Mouse (Mus musculus) embryonic facial prominence, embryonic 11.5 days (tissue): ENCODE results near the gene Ncapg. TPM values are rescaled to one million over a fixed set of nuclear protein-coding genes. Genes with fewer than 3 reads are reported as not detected.

Experiments
- ATAC-seq: fragments of 200-750 bp; cut with Nextera tagmentation; replicated peaks from 2 replicates; pipeline ENCODE4 v1.8.0; 2017; ENCODE audit warnings: low read depth; ENCODE audit not compliant: insufficient number of reproducible peaks, low FRiP score, low TSS enrichment
- DNase-seq: peaks from one replicate; pipeline ENCODE4 v3.0.0-alpha.2; 2015; ENCODE audit warnings: low spot score
- H3K27ac ChIP-seq: fragments of 300-500 bp; sonication (generic); replicated peaks from 2 replicates; pipeline ENCODE4 v1.5.1; 2014; ENCODE audit warnings: mild to moderate bottlenecking, low read depth, low read length, control low read depth
- H3K27me3 ChIP-seq: fragments of 300-500 bp; sonication (generic); 2 replicates; pipeline ENCODE4 v1.6.1; 2014; ENCODE audit warnings: mild to moderate bottlenecking, low read length, moderate library complexity, mixed read lengths; ENCODE audit not compliant: control insufficient read depth, insufficient read depth
- H3K36me3 ChIP-seq: fragments of 300-500 bp; sonication (generic); replicated peaks from 2 replicates; pipeline ENCODE4 v1.6.1; 2014; ENCODE audit warnings: low read depth, mild to moderate bottlenecking, low read length, moderate library complexity, mixed read lengths; ENCODE audit not compliant: control insufficient read depth, insufficient read depth
- H3K4me1 ChIP-seq: fragments of 300-500 bp; sonication (generic); 2 replicates; pipeline ENCODE4 v1.6.1; 2014; ENCODE audit warnings: low read length, mixed read lengths; ENCODE audit not compliant: control insufficient read depth, insufficient read depth
- H3K4me2 ChIP-seq: fragments of 300-500 bp; sonication (generic); 2 replicates; pipeline ENCODE4 v1.6.1; 2014; ENCODE audit warnings: low read depth, mild to moderate bottlenecking, control low read depth, low read length, moderate library complexity
- H3K4me3 ChIP-seq: fragments of 300-500 bp; sonication (generic); 2 replicates; pipeline ENCODE4 v1.5.1; 2014; ENCODE audit warnings: low read depth, low read length, control low read depth
- H3K9ac ChIP-seq: fragments of 300-500 bp; sonication (generic); replicated peaks from 2 replicates; pipeline ENCODE4 v1.6.1; 2014; ENCODE audit warnings: mild to moderate bottlenecking, control low read depth, low read length
- H3K9me3 ChIP-seq: fragments of 300-500 bp; sonication (generic); replicated peaks from 2 replicates; pipeline ENCODE4 v1.6.1; 2016; ENCODE audit warnings: mild to moderate bottlenecking, low read length, inconsistent platforms, mixed read lengths; ENCODE audit not compliant: control insufficient read depth
- WGBS: fragments of 180-500 bp; shearing (Covaris S2); extraction: QIAGEN DNeasy Blood & Tissue Kit; methylation state at CpG from one replicate; pipeline ENCODE4 v1.1.7; 2014; 5-methylcytosine and 5-hydroxymethylcytosine counted together
- polyA plus RNA-seq: library from polyadenylated mRNA; unstranded; fragments of >200 nt; fragmentation: Nextera tagmentation; extraction: Ambion mirVana; gene quantifications from 2 replicates; pipeline ENCODE4 v1.2.1, GENCODE M21; 2014

Ncapg gene
- polyA plus RNA-seq, 1 experiment from 2014 or later: 101 TPM

GRCm38 (mm10) chr5:45677639-45678038, 7.9 kb downstream of the Ncapg start:
- no peak overlapping the region for H3K9ac ChIP-seq
- DNase-seq (no peak), ATAC-seq (no peak)
- H3K9me3 ChIP-seq: no peaks in the 10 kb centered on the region
- no peak overlapping the region for H3K27ac ChIP-seq
- no peaks in the 10 kb centered on the region for H3K27me3 ChIP-seq
- H3K36me3 ChIP-seq: no peaks in the 10 kb centered on the region
- no peak overlapping the region for H3K4me2 ChIP-seq
- H3K4me3 ChIP-seq: no peak overlapping the region
- no peaks in the 10 kb centered on the region for H3K4me1 ChIP-seq
- WGBS: 78% methylated on average over 4 of the region's 4 CpGs

DNA sequence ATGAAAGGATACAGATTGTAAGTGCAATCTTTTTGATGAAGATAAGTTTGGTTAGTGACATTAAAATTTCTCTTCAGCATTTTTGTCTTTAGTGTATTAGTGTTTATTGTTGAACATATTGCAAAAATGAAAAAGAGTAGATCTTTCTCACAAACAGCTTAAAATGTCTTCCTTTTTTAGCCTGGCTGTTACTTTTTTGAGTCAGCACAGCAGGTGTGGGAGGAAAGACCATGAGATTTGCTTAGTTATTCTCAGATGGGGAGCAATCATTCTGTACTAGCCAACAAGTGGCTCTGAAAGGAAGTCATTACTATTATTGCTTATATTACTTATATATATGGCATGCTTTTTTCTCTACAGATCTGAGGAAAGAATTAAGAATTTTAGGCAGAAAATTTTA, 10.2 kb downstream of the Ncapg start:
- no peak overlapping the region for H3K4me2 ChIP-seq

DNA sequence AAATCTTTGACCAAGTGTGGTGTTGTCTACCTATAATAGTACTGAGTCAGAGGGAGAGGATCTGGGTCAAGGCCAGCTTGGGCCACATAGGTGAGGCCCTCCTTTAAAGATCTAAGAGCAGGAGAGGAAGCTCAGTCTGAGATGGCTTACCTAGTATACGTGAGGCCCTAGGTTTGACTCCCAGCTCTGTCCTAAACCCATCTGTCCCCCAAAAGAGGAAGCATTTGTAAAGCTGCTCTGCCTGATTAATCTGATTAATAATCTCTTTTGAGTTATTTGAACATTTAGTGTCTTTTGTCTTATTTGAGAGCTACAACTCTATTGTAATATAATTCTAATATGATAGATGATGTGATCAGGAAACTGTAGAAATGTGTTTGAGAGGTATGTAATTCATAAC, 13.7 kb downstream of the Ncapg start:
- ATAC-seq (no peak), DNase-seq (no peak)
- Histone ChIP-seq H3K4me1 (no peaks in the 10 kb centered on the region), H3K27me3 (no peaks in the 10 kb centered on the region), H3K4me3 (no peak overlapping the region), H3K4me2 (no peak overlapping the region), H3K9me3 (no peaks in the 10 kb centered on the region), H3K27ac (no peak overlapping the region), H3K9ac (no peak overlapping the region), H3K36me3 (no peaks in the 10 kb centered on the region)
- 96% methylated on average over 1 of the region's 1 CpGs for WGBS

More for the DNA sequence above, 10.2 kb downstream of the Ncapg start:
- no peak overlapping the region for H3K9ac ChIP-seq
- no peaks in the 10 kb centered on the region for H3K4me1 ChIP-seq
- no peaks in the 10 kb centered on the region for H3K9me3 ChIP-seq
- DNase-seq: no peak
- no peak overlapping the region for H3K4me3 ChIP-seq
- no peak overlapping the region for H3K27ac ChIP-seq
- no peak for ATAC-seq
- no peaks in the 10 kb centered on the region for H3K36me3 ChIP-seq
- H3K27me3 ChIP-seq: no peaks in the 10 kb centered on the region

DNA sequence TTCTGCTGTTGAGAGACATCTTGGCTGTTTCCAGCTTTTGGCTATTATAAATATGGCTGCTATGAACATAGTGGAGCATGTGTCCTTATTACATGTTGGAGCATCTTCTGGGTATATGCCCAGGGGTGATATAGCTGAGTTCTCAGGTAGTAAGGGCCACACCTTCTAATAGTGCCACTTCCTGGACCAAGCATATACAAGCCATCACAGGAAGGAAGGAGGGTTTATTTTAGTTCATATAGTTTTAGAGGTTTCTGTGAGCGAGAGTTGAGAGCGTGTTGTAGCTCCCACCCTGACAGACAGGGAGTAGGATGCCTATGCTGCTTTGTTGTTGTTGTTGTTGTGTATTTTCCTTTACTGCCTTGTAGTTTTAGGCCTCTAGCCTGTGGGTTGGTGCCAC, 15.5 kb downstream of the Ncapg start:
- WGBS: 96% methylated on average over 2 of the region's 2 CpGs
- ATAC-seq (no peak), DNase-seq (no peak)
- H3K4me1 ChIP-seq: no peaks in the 10 kb centered on the region
- H3K4me2 ChIP-seq: no peak overlapping the region
- H3K27ac ChIP-seq: no peak overlapping the region
- H3K9me3 ChIP-seq: no peaks in the 10 kb centered on the region
- H3K4me3 ChIP-seq: no peak overlapping the region
- no peaks in the 10 kb centered on the region; the same call in 1 of the 2 replicates for H3K36me3 ChIP-seq
- H3K27me3 ChIP-seq: no peaks in the 10 kb centered on the region
- H3K9ac ChIP-seq: no peak overlapping the region

DNA sequence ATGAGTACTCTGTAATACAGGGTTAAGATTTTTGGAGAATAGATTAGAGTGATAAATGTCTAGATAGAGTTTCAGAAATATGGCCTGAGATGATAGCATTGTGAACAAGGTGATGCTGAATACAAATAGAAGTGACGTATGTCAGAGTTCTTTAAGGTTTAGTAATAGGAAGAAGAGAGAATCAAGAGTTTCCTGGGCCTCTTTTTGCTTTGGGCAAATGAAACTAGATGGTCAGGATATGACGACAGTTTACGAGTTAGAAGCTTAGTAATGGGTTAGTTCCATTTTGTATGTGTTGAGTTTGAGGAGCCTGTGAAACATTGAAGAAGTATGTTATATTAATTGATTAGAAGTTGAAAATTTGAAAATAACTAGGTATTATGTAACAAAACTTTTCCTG, 16.5 kb downstream of the Ncapg start:
- ATAC-seq (no peak), DNase-seq (no peak)
- Histone ChIP-seq H3K36me3 (no peaks in the 10 kb centered on the region; the same call in 1 of the 2 replicates), H3K9me3 (no peaks in the 10 kb centered on the region), H3K4me2 (no peak overlapping the region), H3K27ac (no peak overlapping the region), H3K27me3 (no peaks in the 10 kb centered on the region), H3K9ac (no peak overlapping the region), H3K4me1 (no peaks in the 10 kb centered on the region), H3K4me3 (no peak overlapping the region)
- 94% methylated on average over 3 of the region's 3 CpGs for WGBS

GRCm38 (mm10) chr5:45689152-45689551, 19.4 kb downstream of the Ncapg start:
- H3K27me3 ChIP-seq: no peaks in the 10 kb centered on the region
- no peak for ATAC-seq
- H3K4me3 ChIP-seq: no peak overlapping the region
- no peaks in the 10 kb centered on the region; the same call in 1 of the 2 replicates for H3K36me3 ChIP-seq
- no peak overlapping the region for H3K27ac ChIP-seq
- H3K9ac ChIP-seq: no peak overlapping the region
- no peaks in the 10 kb centered on the region for H3K4me1 ChIP-seq
- no peak overlapping the region for H3K4me2 ChIP-seq
- no peaks in the 10 kb centered on the region for H3K9me3 ChIP-seq
- DNase-seq: no peak
- 75% methylated on average over 4 of the region's 4 CpGs for WGBS

DNA sequence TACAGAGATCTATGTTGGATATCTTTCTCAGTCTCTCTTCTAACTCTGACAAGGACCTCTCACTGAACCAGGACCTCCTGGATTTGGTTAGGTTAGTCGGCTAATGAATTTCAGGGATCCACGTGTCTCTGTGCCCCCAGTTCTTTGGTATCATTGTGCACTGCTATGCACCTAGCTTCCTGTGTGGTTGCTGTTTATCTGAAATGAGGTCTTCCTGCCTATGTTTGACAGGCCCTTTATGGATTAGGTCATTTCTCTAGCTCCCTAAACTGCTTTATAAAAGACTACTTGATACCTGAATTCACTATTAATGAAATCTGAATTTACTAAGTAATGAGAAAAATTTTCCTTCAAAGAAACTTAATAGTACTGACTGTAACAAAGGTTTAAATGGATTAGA, 21.1 kb downstream of the Ncapg start:
- H3K27me3 ChIP-seq: no peaks in the 10 kb centered on the region
- no peak for DNase-seq
- no peaks in the 10 kb centered on the region; the same call in 1 of the 2 replicates for H3K36me3 ChIP-seq
- H3K9me3 ChIP-seq: no peaks in the 10 kb centered on the region
- no peak overlapping the region for H3K27ac ChIP-seq
- WGBS: 58% methylated on average over 2 of the region's 2 CpGs
- no peak overlapping the region for H3K4me2 ChIP-seq
- no peak for ATAC-seq
- H3K4me3 ChIP-seq: no peak overlapping the region
- no peaks in the 10 kb centered on the region for H3K4me1 ChIP-seq
- no peak overlapping the region for H3K9ac ChIP-seq

GRCm38 (mm10) chr5:45691678-45692077, 22.0 kb downstream of the Ncapg start:
- WGBS: 89% methylated on average over 6 of the region's 6 CpGs
- ATAC-seq: no peak
- no peaks in the 10 kb centered on the region for H3K27me3 ChIP-seq
- no peaks in the 10 kb centered on the region for H3K9me3 ChIP-seq
- H3K4me1 ChIP-seq: no peaks in the 10 kb centered on the region
- H3K36me3 ChIP-seq: no peaks in the 10 kb centered on the region; the same call in 1 of the 2 replicates
- H3K27ac ChIP-seq: no peak overlapping the region
- no peak for DNase-seq
- H3K4me2 ChIP-seq: no peak overlapping the region
- H3K9ac ChIP-seq: no peak overlapping the region
- no peak overlapping the region for H3K4me3 ChIP-seq
